Mouse (Mus musculus) kidney, embryonic 16.5 days (tissue): ENCODE results near the gene Mars. TPM values are rescaled to one million over a fixed set of nuclear protein-coding genes. Genes with fewer than 3 reads are reported as not detected.

Experiments
- ATAC-seq: fragments of 200-750 bp; cut with Nextera tagmentation; 2 replicates; pipeline ENCODE4 v1.8.0; 2017; ENCODE audit warnings: moderate TSS enrichment; ENCODE audit not compliant: low FRiP score, low TSS enrichment
- H3K27ac ChIP-seq: fragments of 300-500 bp; sonication (generic); 2 replicates; pipeline ENCODE4 v1.5.1; 2014; ENCODE audit warnings: low read length
- H3K27me3 ChIP-seq: fragments of 300-500 bp; sonication (generic); 2 replicates; pipeline ENCODE4 v1.6.1; 2014; ENCODE audit warnings: low read length, control low read depth, mixed read lengths; ENCODE audit not compliant: insufficient read depth
- H3K36me3 ChIP-seq: fragments of 300-500 bp; sonication (generic); 2 replicates; pipeline ENCODE4 v1.6.1; 2014; ENCODE audit warnings: low read length, control low read depth, mixed read lengths; ENCODE audit not compliant: insufficient read depth
- H3K4me1 ChIP-seq: fragments of 300-500 bp; sonication (generic); 2 replicates; pipeline ENCODE4 v1.6.1; 2014; ENCODE audit warnings: low read length, control low read depth, mixed read lengths; ENCODE audit not compliant: insufficient read depth
- H3K4me2 ChIP-seq: fragments of 300-500 bp; sonication (generic); replicated peaks from 2 replicates; pipeline ENCODE4 v1.6.1; 2014; ENCODE audit warnings: low read depth, low read length
- H3K4me3 ChIP-seq: fragments of 300-500 bp; sonication (generic); 2 replicates; pipeline ENCODE4 v1.5.1; 2014; ENCODE audit warnings: mild to moderate bottlenecking, low read length
- H3K9ac ChIP-seq: fragments of 300-500 bp; sonication (generic); replicated peaks from 2 replicates; pipeline ENCODE4 v1.6.1; 2014; ENCODE audit warnings: low read length
- H3K9me3 ChIP-seq: fragments of 300-500 bp; sonication (generic); 2 replicates; pipeline ENCODE4 v1.6.1; 2016; ENCODE audit warnings: low read length, control low read depth
- WGBS: fragments of 180-500 bp; shearing (Covaris S2); extraction: QIAGEN DNeasy Blood & Tissue Kit; methylation state at CpG from one replicate; pipeline ENCODE4 v1.1.7; 2014; 5-methylcytosine and 5-hydroxymethylcytosine counted together
- polyA plus RNA-seq: library from polyadenylated mRNA; unstranded; fragments of >200 nt; fragmentation: Nextera tagmentation; extraction: Ambion mirVana; gene quantifications from 2 replicates; pipeline ENCODE4 v1.2.1, GENCODE M21; 2015

Mars gene
- polyA plus RNA-seq, 1 experiment from 2014 or later = 115 TPM

DNA sequence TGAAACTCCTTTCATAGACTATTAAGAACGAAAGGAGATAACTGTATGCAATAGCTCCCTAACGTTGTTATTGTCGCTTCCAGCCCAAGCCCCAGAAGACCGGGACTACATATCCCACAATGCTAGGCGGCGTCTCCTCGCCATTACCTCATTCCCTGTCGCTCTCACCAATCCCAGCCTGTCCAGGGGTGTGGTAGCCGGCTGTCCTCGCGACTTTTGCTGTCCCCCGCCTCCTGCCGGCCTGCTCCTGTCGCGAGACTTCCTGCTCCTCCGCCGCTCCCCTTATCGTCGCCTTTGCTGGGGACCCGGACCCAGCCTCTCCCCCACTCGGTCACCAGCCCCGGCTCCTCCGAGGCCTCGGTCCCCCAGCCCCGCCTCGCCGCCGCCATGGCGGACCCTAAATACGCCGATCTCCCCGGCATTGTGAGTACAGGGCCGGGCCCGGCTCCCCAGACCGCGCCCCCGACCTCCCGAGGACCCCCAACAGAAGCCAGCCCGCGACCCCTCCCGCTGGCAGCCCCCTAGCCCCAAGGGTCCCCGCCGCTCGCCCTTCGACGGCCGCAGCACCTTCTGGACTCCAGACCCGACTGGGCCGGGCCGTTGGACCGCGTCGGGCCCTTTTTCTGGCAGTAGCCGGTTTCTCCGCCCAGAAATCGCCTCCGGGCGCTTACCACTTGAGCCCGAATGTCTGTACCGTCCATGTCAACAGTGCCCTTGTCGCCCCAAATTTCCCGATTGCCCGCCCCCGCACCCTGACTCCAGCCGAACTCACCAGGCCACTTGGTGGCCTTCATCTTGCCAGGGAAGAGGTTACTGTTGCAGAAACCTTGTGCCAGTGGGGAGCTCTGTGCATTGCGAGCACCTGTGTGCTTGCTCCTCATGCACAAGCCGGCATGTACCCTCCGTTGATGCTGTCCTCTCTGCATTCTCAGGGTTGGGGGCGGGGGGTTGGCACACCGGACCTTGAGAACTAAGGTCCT, 45.2 kb downstream of the Mars start, which contains the start of gene Dctn2:
Dctn2 (plus strand) TSS at position 257 of the 980 bp plus-strand sequence.
- peaks cover 10% of the 10 kb centered on the region; the same call in 1 of the 2 replicates for H3K4me1 ChIP-seq
- WGBS = under 1% methylated on average over 69 of the region's 70 CpGs

DNA sequence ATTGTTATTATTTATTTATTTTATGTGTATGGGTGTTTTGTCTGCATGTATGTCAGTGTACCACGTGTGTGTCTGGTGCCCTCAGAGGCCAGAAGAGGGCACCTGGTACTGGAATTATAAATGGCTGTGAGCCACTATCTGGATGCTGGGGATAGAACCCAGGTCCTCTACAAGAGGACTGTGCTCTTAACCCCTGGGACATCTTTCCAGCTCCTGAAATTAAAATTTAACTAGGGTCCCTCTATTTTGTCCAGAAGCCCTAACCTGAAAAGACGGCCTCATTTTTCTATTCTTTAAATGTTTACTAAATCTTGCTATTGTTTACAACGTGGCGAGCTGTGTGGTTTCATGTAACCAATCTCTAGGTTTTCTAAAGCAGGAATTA, 45.9 kb downstream of the Mars start:
- ATAC-seq = no peak; the same call in 1 of the 2 replicates
- peak overlapping the region; percentile 97 for H3K4me3 ChIP-seq
- peaks cover 10% of the 10 kb centered on the region; the same call in 1 of the 2 replicates for H3K4me1 ChIP-seq
- no peak overlapping the region for H3K27ac ChIP-seq
- H3K36me3 ChIP-seq = peaks cover 9% of the 10 kb centered on the region
- WGBS = 26% methylated on average over 4 of the region's 4 CpGs
- H3K9me3 ChIP-seq = no peaks in the 10 kb centered on the region
- H3K9ac ChIP-seq = no peak overlapping the region
- H3K4me2 ChIP-seq = peak overlapping the region; percentile 41
- H3K27me3 ChIP-seq = peaks cover 34% of the 10 kb centered on the region

More for the DNA sequence above, 45.2 kb downstream of the Mars start, which contains the start of gene Dctn2:
- H3K9me3 ChIP-seq = no peaks in the 10 kb centered on the region
- H3K27me3 ChIP-seq = peaks cover 32% of the 10 kb centered on the region
- peaks cover 10% of the 10 kb centered on the region for H3K36me3 ChIP-seq
- H3K4me2 ChIP-seq = peak within 1 kb of the TSS; percentile 68
- peak within 1 kb of the TSS; percentile 99 for H3K9ac ChIP-seq
- peak; percentile 99 for ATAC-seq
- H3K27ac ChIP-seq = peak within 1 kb of the TSS; percentile 90
- peak within 1 kb of the TSS; percentile 97 for H3K4me3 ChIP-seq

GRCm38 (mm10) chr10:127264971-127265370, 46.6 kb downstream of the Mars start:
- 77% methylated on average over 4 of the region's 4 CpGs for WGBS

GRCm38 (mm10) chr10:127264336-127264735, 47.2 kb downstream of the Mars start:
- no peak overlapping the region for H3K27ac ChIP-seq
- H3K4me1 ChIP-seq = peaks cover 10% of the 10 kb centered on the region; the same call in 1 of the 2 replicates
- peaks cover 7% of the 10 kb centered on the region for H3K36me3 ChIP-seq
- WGBS = 77% methylated on average over 8 of the region's 8 CpGs
- H3K4me3 ChIP-seq = no peak overlapping the region
- H3K9ac ChIP-seq = no peak overlapping the region
- H3K9me3 ChIP-seq = no peaks in the 10 kb centered on the region
- no peak overlapping the region for H3K4me2 ChIP-seq
- no peak for ATAC-seq
- peaks cover 34% of the 10 kb centered on the region for H3K27me3 ChIP-seq

More at GRCm38 (mm10) chr10:127264971-127265370, 46.6 kb downstream of the Mars start:
- H3K27me3 ChIP-seq = peaks cover 34% of the 10 kb centered on the region
- no peaks in the 10 kb centered on the region for H3K9me3 ChIP-seq
- no peak overlapping the region for H3K27ac ChIP-seq
- ATAC-seq = no peak
- H3K36me3 ChIP-seq = peaks cover 7% of the 10 kb centered on the region
- H3K4me1 ChIP-seq = peaks cover 10% of the 10 kb centered on the region; the same call in 1 of the 2 replicates
- H3K9ac ChIP-seq = no peak overlapping the region
- H3K4me2 ChIP-seq = no peak overlapping the region
- H3K4me3 ChIP-seq = no peak overlapping the region

- 53% methylated on average over 3 of the region's 3 CpGs for WGBS
- Histone ChIP-seq H3K4me2 (no peak overlapping the region), H3K27me3 (peaks cover 34% of the 10 kb centered on the region), H3K27ac (no peak overlapping the region), H3K36me3 (peaks cover 1% of the 10 kb centered on the region; the same call in 1 of the 2 replicates), H3K9ac (no peak overlapping the region), H3K9me3 (no peaks in the 10 kb centered on the region), H3K4me3 (no peak overlapping the region), H3K4me1 (peaks cover 10% of the 10 kb centered on the region; the same call in 1 of the 2 replicates)
- ATAC-seq = no peak
Observed at GRCm38 (mm10) chr10:127263631-127264030, 48.0 kb downstream of the Mars start.

GRCm38 (mm10) chr10:127262548-127263398, 48.8 kb downstream of the Mars start, which contains the start of gene Kif5a:
TSS of gene Kif5a (minus strand) at chr10:127263348.
- Histone ChIP-seq H3K27me3 (peaks cover 34% of the 10 kb centered on the region), H3K4me3 (peak within 1 kb of the TSS; percentile 46), H3K27ac (no peak within 1 kb of the TSS), H3K4me1 (peaks cover 7% of the 10 kb centered on the region; the same call in 1 of the 2 replicates), H3K9ac (peak within 1 kb of the TSS; percentile 38), H3K36me3 (no peaks in the 10 kb centered on the region), H3K4me2 (peak within 1 kb of the TSS; percentile 60), H3K9me3 (no peaks in the 10 kb centered on the region)
- WGBS = 1% methylated on average over 53 of the region's 53 CpGs
- no peak for ATAC-seq

DNA sequence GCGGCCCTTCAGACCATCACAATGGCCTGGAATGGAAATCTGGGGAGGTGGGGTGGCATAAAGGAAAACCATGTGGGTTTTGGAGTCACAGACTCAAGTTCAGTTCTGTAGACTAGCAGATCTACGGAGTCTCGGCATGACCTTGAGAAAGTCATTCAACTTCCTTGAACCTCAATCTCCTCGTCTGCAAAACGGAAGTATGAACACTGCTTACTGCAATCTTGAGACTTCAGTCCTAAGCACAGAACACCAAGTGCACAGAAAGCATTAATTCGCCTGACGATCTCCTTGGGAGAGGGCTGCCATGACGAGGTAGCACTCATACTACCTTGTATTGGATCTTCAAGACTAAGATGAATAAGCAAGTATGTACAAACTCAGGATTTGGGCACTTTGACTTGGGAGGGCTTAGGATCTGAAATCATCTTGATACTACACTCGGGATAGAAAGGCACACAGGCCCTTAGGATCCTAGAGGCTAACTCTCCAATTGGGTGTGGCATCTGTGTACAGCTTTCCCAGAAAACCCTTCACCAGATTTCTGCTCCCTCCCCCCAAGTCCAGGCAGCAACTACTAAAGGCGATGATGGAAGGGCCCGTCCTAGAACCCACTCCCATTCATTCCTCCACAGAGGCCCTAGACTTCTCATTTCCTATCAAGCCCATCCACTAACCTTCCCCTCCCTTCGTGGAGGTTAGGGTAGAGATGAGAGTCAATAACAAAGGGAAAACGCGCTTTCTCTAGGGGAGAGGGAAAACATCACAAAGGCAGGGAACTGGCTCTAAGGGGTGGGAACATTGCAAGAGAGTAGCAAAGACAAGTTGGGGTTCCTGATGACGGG, 49.7 kb downstream of the Mars start:
- Histone ChIP-seq H3K4me1 (peaks cover under 1% of the 10 kb centered on the region; the same call in 1 of the 2 replicates), H3K9ac (no peak overlapping the region), H3K4me2 (peak overlapping the region; percentile 60), H3K36me3 (no peaks in the 10 kb centered on the region), H3K4me3 (peak overlapping the region; percentile 46; the same call in 1 of the 2 replicates), H3K27ac (no peak overlapping the region), H3K27me3 (peaks cover 34% of the 10 kb centered on the region), H3K9me3 (no peaks in the 10 kb centered on the region)
- 67% methylated on average over 15 of the region's 15 CpGs for WGBS
- ATAC-seq = no peak

DNA sequence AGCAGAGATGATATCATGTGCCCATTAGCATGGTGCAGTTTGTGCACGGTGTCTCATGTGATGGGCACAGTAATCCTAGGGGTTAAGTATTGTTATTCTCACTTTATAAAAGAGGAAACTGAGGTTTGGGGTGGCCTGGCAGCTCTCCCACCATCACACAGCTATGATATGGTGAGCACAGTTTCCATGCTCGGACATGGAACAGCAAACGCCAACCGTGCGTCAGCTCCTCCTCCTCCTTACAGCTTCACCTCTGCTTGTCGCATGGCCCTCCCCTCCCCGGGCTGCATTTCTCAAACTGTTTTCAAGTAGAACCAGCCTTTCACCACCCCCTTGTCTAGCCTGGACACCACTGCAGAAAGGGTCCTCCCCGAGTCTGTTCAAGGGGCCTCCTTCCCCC, 53.1 kb downstream of the Mars start:
- Histone ChIP-seq H3K36me3 (no peaks in the 10 kb centered on the region), H3K4me1 (no peaks in the 10 kb centered on the region), H3K4me2 (no peak overlapping the region), H3K4me3 (no peak overlapping the region), H3K9ac (no peak overlapping the region), H3K9me3 (no peaks in the 10 kb centered on the region), H3K27ac (no peak overlapping the region), H3K27me3 (peaks cover 23% of the 10 kb centered on the region)
- WGBS = 72% methylated on average over 8 of the region's 8 CpGs
- no peak for ATAC-seq
